Mouse (Mus musculus) heart, postnatal 4 days (tissue): Measurements from ENCODE around the gene Dscam. TPM values are rescaled to one million over a fixed set of nuclear protein-coding genes. Genes with fewer than 3 reads are reported as not detected.

Experiments used
- DNase-seq: peaks from one replicate; pipeline ENCODE4 v3.0.0; 2021
- total RNA-seq, 2 experiments: library from RNA; stranded (reverse); gene quantifications; 2 replicates each; pipeline ENCODE4 v1.2.3; 2021

Gene Dscam
- total RNA-seq, 2 experiments from 2014 or later = 0.05 TPM; not detected in 1

GRCm38 (mm10) chr16:96757588-96758313, 412.8 kb downstream of the Dscam start:
- no peak for DNase-seq

DNA sequence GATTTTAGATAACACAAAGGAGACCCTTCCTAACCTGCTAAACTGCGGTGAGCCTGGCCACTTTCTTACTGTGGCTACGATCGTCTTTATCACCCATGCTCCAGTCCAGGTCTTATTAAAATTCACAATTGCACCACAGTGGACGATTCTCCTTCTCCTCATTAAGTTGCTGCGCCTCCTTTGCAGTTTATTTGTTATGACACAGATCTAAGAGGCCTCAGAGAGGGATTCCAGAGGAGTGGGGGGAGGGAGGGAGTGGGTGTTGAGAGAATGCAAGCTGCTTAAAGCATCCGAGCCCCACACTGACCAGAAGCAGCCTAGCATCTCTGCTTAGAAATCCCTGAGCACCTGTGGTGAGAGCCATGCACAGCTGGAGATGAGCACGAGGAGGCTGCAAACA, 413.6 kb downstream of the Dscam start:
- no peak for DNase-seq

GRCm38 (mm10) chr16:96754971-96755504, 415.5 kb downstream of the Dscam start:
- no peak for DNase-seq

- DNase-seq = no peak
These were observed 416.2 kb downstream of the Dscam start for GRCm38 (mm10) chr16:96754381-96754780.

- DNase-seq = no peak
These were observed 416.8 kb downstream of the Dscam start for GRCm38 (mm10) chr16:96753781-96754173.

DNA sequence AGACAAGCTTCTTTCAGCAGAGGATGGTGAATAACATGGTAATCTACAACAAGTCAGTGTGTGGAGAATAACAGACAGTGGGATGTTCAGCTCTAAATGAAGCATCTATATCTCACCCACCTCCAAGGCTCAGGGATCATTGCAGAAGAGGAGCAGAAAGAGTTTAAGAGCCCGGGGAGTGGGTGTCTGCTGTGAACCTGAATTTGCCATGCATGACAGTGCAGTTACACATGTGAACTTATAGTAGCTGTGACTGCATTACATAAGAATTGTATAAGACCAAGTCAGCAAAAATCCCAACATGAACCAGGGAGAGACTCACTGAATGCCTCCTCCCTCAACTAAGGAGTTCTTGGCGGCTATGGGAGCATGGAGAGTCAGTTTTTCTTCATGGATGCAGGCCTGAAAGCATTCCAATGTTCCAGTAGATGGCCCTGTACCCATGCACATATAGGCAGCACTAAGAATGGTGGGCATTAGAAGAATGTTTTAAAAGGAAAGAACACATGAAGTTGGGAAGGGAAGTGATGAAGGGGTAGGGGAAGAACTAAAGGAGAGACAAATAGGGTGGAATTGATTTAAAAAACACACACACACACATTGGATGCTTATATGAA, 417.3 kb downstream of the Dscam start:
- no peak for DNase-seq

DNA sequence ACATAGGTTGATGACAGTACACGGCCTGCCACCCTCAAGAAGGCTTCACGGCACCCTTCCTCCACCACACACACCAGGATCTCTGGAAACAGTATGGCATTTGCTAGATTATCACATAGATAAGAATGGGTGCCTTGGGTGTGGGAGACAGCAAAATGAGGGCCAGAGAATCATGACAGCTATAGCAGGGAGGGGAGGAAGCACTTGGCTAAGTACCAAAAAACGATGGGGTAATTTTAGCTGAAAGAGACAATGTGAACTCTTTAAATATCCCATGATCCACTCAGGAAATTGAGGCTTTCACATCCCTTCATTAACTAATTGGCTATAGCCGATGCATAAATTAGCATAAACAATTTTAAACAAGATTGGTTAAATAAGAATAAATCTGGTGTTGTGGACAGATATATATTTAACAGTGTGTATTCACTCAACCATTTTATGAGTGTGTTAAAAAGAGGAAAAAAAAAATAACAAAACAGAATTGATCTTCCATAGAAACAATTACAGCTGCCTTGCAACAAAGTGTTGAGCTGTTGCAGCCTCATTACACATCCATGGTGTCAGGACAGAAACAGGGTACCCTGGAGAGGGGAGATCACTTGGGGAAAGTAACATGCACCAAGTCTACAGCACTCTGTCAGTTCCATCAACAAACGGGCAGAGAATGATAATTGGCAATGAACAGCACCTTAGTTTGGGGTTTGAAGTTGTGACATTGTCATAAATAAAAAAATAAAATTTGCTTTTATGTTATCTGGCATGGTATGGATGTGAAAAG, 427.9 kb downstream of the Dscam start:
- no peak for DNase-seq

DNA sequence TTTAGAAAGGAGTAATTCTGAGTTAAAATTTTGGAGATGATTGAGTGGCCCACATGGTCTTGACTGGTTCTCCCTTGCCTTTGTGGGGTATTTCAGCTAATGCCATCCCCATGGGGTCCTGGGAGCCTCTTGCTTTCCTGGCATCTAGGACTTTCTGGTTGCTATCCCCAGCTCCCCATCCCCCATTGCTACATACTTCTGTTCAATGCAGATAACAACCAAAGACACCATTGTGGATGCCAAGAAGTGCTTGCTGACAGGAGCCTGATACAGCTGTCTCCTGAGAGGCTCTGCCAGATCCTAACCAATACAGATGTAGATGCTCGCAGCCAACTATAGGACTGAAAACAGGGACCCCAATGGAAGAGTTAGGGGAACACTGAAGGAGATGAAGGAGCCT, 429.2 kb downstream of the Dscam start:
- no peak for DNase-seq

DNA sequence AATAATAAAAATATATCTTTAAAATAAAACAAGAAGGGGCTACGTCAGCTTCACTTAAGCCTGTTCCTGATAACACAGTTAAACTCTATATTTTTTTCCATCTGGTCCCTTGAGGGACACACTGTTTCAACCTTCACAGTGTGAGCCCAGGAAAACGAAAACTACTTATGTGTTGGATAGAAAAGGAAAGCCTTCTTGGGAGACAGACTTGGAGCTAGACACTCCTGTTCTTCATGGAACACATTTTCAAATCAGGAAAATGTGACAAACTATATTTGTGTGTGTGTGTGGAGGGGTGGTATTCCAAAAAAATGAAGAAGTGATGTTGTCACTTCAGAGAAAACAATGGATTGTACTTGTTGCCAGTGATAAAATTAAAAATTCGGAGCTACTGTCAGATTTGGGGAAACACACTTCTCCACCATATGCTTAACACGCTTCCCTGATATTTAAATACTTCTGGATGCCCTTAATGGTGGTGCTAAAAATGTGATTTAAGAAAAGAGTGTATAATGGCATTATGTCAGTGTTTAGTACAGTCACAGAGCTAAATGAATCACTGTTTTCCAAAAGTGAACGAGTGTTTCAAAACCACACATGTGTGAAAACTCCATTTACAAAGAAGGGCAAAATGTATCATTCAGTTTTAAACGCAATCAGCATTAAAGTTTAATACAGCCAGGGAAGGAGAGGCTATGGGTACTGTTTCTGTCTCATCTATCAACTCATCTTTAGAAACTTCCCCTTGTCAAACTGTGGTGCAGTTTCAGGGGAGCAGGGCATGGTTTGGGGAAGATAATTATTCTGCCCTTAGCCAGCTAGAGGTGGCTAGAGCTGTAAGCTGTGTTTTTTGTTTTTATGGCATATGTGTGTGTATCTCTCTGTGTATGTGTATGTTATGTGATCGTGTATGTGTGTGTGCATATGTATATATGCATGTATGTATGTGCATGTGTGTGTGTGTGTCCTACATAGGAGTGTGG, 430.2 kb downstream of the Dscam start:
- DNase-seq = no peak

- DNase-seq = no peak
These were observed 434.1 kb downstream of the Dscam start for GRCm38 (mm10) chr16:96736501-96736900.

GRCm38 (mm10) chr16:96730881-96731280, 439.7 kb downstream of the Dscam start:
- no peak for DNase-seq

GRCm38 (mm10) chr16:96727836-96728774, 442.4 kb downstream of the Dscam start:
- DNase-seq = no peak

DNA sequence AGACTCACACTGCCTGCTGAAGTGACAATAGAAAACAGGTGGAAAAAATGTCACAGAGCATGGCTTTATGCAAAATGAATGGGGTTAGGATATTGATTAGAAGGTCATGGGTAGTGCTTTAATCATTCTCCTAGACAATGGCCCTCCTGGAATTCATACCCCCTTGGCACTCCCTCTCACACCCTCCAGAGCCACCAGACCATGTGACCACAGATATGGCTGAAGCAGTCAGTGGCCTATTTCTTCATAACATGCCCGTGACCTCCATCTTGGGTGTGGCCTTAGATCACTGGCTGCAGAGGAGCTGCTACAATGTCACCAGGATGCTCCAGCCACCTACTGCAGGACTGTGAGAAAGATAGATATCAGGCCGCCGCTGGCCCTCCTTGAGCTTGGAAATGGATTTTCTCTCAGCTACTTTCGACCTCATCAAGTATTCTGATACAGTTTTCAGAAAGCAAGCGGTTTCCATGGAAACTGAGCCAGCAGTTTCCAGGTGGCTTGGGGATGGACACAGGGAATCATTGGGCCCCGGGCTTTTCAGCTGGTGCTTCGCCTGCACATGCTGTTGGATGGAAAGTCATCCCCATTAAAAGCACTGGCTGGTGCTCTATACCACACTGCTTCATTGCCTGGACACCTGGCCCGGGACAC, 445.4 kb downstream of the Dscam start:
- DNase-seq = no peak

DNA sequence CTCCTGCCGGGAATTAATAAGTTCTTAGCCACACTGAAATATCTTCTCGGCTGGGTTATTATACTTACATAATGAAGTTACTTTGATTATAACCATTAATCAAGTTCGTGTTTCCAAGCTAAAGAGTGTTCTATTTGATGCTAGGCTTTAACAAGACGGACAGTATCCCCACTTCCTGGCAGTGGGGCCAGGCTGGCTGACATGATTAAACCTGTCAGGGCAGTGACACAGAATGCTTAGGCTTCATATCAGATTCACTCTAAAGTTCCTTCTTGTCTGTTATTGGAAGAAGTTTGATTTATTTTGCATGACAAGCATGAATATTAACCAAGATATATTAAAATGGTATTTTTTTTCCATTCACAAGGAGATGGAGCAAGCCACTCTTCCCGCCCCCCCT, 446.0 kb downstream of the Dscam start:
- DNase-seq = no peak

DNA sequence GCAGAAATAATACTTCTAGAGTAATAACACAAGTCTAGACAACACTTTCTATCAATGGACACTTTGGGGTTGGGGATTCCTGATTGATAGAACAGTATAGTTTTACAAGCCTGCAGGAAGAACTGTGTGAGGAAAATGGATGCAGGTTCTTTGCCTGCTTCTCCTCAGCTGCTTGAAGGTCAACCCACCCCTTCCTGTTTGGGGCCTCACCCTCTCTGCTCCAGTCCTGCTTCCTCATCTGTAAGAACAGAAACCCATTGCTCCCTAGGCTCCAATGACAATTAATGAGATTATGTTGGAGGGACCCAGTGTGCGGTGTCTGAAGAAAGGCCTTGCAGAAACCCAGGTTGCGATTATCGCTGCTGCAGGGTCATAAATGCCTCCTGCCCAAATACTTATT, 446.4 kb downstream of the Dscam start:
- no peak for DNase-seq

- DNase-seq = no peak
These were observed 447.4 kb downstream of the Dscam start for GRCm38 (mm10) chr16:96723066-96723669.

GRCm38 (mm10) chr16:96722135-96722534, 448.4 kb downstream of the Dscam start:
- DNase-seq = no peak

- DNase-seq = no peak
These were observed 449.3 kb downstream of the Dscam start for GRCm38 (mm10) chr16:96721241-96721640.

- no peak for DNase-seq
These were observed 449.9 kb downstream of the Dscam start for GRCm38 (mm10) chr16:96720666-96721065.

- no peak for DNase-seq
These were observed 452.3 kb downstream of the Dscam start for GRCm38 (mm10) chr16:96718221-96718620.
